Mouse (Mus musculus): ENCODE results near the gene Sh3bp4.
A peak's percentile ranks its signal among the peaks of the same experiment; 100 is the strongest.

Sh3bp4 gene

GRCm38 (mm10) chr1:89184111-89184785 lies 114.0 kb downstream of the Sh3bp4 start:
- no peak for DNase-seq (ENCODE audit: low spot score in 2 of 2)

GRCm38 (mm10) chr1:89184839-89185238 lies 114.6 kb downstream of the Sh3bp4 start:
- DNase-seq (ENCODE audit: low spot score in 2 of 2) = no peak

DNA sequence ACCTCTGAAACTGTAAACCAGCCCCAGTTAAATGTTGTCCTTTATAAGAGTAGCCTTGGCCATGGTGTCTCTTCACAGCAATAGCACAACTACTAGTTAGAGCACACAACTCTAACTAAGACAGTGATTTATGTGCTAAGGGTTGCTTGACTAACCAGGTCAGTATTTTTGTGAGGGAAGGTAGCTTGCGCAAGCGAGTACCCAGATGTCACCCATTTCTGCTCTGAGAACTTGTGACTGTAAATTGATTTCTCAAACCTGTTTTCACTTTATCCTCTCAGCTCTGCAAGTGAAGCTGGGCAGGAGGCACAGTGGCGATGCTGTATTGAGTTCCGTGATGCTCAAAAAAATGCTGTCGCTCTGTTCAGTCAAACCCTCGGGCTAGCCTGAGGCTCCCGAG lies 117.2 kb downstream of the Sh3bp4 start:
- no peak for DNase-seq (ENCODE audit: low spot score in 2 of 2)

- DNase-seq (ENCODE audit: low spot score in 2 of 2) = no peak
Observed at GRCm38 (mm10) chr1:89188091-89188490, 117.9 kb downstream of the Sh3bp4 start.

DNA sequence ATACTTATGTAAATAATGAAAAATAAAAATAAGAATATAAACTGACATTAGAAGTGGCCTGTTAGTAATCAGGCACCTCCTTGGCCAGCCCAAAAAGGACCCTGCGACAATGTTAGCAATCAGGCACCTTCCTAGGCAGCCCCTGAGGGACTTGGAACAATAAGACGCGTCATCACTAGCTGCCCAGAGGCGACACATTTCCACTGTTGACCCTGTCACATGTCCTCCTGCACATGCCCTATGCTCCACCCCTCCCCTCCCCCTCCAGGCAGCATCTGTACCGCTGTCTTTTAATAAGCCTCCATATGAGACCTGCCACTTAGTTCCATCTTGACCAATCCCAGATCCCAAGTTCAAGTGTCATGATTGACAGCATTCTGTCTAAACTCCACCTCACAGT lies 119.0 kb downstream of the Sh3bp4 start:
- no peak for DNase-seq (ENCODE audit: low spot score in 2 of 2)

GRCm38 (mm10) chr1:89190621-89191020 lies 120.4 kb downstream of the Sh3bp4 start:
- DNase-seq (ENCODE audit: low spot score in 2 of 2) = no peak

DNA sequence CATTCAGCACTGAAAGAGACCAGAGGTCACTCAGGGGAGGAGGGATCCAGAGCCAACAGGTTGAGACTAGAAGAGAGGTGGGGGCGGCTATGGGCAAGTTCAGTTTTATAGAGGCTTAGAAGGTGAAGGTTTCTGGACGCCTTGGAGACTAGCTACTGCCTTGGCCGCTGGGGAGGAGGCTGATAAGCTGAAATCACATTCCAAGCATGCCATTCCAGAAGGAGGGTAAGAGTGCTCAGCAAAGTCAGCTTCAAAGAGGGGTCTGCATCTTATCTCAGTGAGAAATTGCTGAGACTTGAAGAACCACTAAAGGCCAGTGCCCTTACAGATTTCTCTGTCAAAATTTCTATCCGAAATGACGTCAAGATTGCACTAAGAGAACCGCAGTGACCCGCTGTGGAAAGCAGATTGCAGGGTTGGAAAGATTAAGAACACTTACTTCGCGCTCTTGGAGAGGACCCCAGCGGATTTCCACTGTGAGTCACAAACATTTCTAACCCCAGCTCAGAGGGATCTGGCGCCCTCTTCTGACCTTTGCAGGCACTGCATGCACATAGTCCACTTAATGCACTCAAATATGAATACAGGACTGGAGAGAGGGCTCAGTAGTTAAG lies 121.0 kb downstream of the Sh3bp4 start:
- DNase-seq (ENCODE audit: low spot score in 2 of 2) = peak; percentile 26 to 58

DNA sequence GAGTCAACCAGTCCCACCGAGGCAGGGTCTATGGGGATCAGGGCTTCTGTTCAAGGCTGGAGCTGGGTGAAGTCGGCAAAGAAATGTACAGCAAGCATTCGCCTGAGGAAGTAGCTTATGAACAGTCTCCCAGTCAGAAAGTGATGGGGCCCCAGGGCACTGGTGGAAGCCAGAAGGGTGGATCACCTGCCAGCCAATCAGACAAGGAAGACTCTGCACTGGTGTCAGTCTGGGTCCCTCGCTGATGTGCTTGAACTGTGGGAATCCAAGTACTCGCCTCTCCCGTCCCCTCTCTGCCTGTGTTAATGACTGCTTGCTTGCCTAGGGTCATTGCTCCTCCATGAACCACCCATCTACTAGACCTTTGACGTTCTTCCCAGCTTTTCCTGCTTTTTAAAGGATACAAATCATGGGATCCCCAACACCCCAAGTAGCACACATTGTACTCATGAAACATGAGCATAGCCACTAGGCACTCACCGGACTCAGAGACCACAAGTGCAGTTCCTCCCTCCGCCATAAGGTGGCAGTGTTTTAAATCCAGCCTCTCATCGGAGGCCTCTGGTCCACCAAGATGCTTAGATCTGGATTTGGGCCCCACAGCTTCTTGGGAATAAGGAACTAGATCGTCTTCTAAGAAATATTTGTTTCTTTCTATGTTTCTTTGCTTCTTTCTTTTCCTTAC lies 122.5 kb downstream of the Sh3bp4 start:
- DNase-seq (ENCODE audit: low spot score in 2 of 2) = peak in 1 of 2 experiments; percentile 29

GRCm38 (mm10) chr1:89193576-89193975 lies 123.4 kb downstream of the Sh3bp4 start:
- no peak for DNase-seq (ENCODE audit: low spot score in 2 of 2)

- DNase-seq (ENCODE audit: low spot score in 2 of 2) = peak in 1 of 2 experiments; percentile 59
Observed at GRCm38 (mm10) chr1:89195827-89196712, 125.9 kb downstream of the Sh3bp4 start.

Measured in thymus, postnatal 10 days (tissue).